Mouse (Mus musculus) brain, embryonic 14.5 days (tissue): ENCODE results near the gene Wfdc3. TPM values are rescaled to one million over a fixed set of nuclear protein-coding genes. Genes with fewer than 3 reads are reported as not detected.
A peak's percentile ranks its signal among the peaks of the same experiment; 100 is the strongest.
"Not testable (repeated sequence)": the region's sequence is repeated elsewhere in the genome, so short reads cannot be mapped to it uniquely, and the experiment has no call there.

ENCODE experiments used
- DNase-seq: peaks from one replicate; pipeline ENCODE4 v3.0.0-alpha.2; 2011; ENCODE audit warnings: low read depth
- CTCF ChIP-seq: fragments of 200-500 bp; IDR thresholded peaks from 2 replicates; pipeline ENCODE4 v1.5.1; 2012; ENCODE audit warnings: inconsistent platforms, mild to moderate bottlenecking, moderate library complexity, borderline replicate concordance; ENCODE audit not compliant: insufficient read depth, insufficient read length; ENCODE audit errors: extremely low read depth
- POLR2A ChIP-seq: fragments of 200-500 bp; IDR thresholded peaks from 2 replicates; pipeline ENCODE4 v1.6.1; 2012; ENCODE audit warnings: mild to moderate bottlenecking, inconsistent platforms, borderline replicate concordance; ENCODE audit not compliant: poor library complexity, insufficient read depth, insufficient read length, severe bottlenecking; ENCODE audit errors: extremely low read depth
- polyA plus RNA-seq: library from polyadenylated mRNA; depleted of rRNA; stranded (reverse); fragments of >200 nt; gene quantifications from 2 replicates; pipeline ENCODE4 v1.2.3, GENCODE M21; 2012; rRNA removed

Wfdc3 gene
- polyA plus RNA-seq, 1 experiment: 0.94 TPM

DNA sequence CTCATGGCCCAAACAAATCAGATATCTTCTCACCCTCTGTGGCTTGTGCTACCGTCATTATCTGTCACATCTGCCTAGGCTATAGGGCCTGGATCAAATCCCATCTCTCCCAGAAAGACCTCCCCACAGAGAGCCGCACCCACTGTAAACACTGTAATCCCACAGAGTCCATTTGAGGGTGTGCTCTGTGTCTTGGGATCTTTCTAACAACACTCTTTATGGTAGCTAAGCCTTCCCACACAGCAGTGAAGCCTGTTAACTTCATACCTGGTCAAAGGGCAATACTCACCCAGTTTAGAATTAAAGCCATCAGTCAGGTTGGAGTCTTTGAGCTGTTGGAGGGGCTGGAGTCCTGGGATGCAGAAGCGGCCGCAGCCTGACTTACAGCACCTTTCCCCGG, 14.0 kb downstream of the Wfdc3 start:
- DNase-seq: no peak
- TF ChIP-seq POLR2A: no peak
- TF ChIP-seq CTCF: no peak

DNA sequence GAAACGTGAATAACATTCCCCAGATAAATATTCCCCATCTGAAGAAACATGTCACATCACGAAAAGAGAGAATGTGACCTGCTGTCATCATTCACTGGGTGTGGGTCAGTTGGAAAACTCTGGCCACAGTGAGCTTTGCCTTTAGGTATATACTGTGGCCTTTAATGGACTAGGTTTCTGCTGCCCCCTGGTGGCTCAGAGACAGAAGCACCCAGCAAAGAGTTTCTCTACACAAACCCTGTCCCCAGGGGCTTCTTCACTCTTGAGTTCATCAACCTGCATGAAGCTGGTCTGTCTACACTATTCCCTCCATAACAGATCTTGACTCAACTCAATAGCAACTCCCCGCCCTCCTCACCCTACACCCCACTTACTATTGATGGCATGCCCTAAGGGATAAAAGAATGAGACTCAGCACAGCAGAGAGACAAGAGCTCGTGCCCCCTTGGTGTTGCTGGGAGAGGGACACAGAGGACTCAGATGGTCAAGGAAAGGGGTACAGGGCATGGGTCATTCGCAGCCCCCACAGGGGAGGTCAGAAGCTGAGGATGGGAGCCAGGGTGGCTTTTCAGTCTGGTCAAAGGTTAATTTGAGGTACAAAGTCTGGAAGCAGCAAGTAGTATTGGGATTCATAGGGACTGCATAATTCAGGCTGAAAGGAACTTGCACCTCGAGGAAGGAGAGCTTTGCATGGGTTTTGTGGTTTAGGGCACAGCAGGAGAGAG, 19.7 kb downstream of the Wfdc3 start:
- TF ChIP-seq CTCF (peak; percentile 80), POLR2A (no peak)
- DNase-seq: peak; percentile 75

DNA sequence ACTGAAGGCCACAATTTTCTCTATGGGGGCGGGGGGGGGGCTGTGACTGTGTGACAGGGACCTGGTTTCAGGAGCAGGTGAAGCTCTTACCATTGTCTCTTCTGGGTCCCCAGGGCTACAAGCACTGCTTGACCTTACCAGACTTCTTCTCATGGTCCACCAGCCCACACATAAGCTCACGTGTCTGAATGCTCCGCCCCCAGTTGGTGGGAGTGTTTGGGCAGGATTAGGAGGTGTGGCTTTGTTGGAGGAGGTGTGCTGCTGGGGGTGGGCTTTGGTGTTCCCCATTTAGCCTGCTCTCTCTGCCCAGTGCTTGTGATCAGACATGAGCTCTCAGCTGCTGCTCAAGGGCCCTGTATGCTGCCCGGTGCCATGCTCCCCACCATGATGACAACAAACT, 22.5 kb downstream of the Wfdc3 start:
- DNase-seq: no peak
- TF ChIP-seq CTCF (no peak), POLR2A (no peak)

DNA sequence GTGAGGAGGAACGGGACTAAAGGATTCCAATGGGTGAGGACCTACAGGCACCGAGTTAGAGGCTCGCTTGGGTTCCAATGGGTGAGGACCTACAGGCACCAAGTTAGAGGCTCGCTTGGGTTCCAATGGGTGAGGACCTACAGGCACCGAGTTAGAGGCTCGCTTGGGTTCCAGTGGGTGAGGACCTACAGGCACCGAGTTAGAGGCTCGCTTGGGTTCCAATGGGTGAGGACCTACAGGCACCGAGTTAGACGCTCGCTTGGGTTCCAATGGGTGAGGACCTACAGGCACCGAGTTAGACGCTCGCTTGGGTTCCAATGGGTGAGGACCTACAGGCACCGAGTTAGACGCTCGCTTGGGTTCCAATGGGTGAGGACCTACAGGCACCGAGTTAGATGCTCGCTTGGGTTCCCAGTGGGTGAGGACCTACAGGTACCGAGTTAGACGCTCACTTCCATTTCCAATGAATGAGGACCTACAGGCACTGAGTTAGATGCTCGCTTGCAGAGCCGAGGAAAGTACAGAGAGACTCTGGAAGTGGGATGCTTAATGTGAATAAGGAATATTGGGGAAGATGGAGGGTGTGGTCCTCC, 29.4 kb downstream of the Wfdc3 start:
- DNase-seq: not testable (repeated sequence)

DNA sequence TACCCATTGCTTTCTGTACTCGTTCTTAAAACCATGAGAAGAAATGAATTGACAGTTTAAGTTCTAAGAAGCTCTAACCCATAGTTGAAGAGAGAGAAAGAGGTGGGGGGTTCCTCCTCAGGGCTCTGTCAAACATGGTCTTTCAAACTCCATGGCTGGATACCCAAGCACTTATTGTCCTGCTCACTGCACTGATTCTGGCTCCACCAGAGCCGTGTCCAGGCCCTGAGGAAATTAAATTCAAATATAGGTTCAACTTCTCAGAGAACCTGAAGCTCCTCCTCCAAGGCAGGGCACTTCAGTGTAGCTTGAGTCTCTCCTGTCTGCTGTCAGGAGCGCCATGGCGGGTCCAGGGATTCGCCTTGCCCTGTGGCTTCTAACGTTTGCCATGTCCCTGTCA, 30.7 kb downstream of the Wfdc3 start, which contains the start of gene Spint5:
Gene Spint5, plus strand, starts transcription at position 301 of the 400 bp plus-strand sequence.
- no peak for TF ChIP-seq CTCF
- no peak for TF ChIP-seq POLR2A

DNA sequence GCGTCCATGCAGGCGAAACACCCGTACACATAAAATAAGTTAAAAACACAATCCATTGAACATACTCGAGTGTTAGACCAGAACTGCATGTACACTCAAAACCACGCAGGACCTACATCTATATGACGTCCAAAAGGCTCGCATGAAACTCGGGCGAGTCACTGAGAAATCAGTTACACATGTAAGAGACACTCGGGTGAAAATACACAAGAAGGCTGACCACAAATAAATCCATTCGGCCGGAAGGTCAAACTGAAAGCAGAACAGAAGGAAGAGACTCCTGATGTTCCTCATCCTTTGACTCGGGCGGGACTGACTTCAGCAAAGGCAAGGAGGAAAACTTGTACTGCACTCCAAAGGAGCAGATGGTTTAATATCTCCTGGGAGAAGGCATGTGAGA, 39.7 kb downstream of the Wfdc3 start:
- DNase-seq: no peak
- no peak for TF ChIP-seq POLR2A
- no peak for TF ChIP-seq CTCF

More for the DNA sequence above, 30.7 kb downstream of the Wfdc3 start, which contains the start of gene Spint5:
- DNase-seq: no peak

DNA sequence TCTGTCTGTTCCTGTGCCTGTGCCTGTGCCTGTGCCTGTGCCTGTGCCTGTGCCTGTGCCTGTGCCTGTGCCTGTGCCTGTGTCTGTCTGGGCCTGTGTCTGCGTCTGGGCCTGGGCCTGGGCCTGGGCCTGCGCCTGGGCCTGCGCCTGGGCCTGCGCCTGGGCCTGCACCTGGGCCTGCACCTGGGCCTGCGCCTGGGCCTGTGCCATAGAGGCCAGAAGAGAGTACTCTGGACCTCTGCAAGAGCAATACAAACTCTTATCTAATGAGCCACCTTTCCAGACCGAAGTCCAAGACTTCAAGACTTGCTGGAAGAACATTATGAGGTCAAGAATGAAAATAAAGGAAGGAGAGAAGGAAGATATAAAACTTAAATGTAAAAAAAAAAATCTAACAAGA, 40.4 kb downstream of the Wfdc3 start:
- no peak for TF ChIP-seq POLR2A
- no peak for TF ChIP-seq CTCF

DNA sequence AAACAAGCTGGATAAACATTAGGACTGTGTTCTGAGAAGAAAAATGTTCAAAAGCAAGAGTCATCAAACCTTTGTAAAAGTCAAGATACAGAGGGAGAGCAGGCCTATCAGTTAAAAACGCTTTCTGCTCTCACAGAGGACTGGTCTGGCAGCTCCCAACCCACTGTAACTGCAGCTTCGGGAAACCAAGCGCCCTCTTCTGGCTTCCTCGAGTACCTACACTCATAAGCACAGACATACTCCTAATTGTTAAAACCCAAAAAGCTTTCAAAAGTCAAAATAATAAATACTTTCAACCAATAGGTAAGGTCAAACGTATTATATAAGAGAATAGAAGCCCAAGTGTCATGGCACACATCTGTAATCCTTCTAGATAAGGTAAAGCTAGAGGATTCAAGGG, 41.5 kb downstream of the Wfdc3 start:
- no peak for DNase-seq
- TF ChIP-seq POLR2A: no peak

More for the DNA sequence above, 40.4 kb downstream of the Wfdc3 start:
- no peak for DNase-seq

DNA sequence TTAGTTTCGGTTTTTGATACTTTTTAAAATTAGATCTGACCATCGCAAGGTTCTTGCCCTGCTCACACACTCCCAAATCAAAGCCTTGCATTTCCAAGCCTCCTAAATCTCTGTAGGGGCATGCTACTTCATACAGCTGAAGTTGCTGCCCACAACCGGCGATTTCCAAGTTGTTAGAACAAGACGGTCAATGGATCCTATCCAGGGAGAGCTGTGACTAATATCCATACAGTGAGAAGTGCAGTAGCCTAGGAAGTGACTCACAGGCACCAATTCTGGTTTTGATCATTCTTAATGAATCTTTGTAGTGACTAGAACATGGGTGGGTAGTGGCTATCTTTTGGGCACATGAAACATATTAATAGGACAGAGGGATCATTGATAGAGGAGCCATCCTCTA, 44.0 kb downstream of the Wfdc3 start:
- no peak for DNase-seq
- no peak for TF ChIP-seq POLR2A
- TF ChIP-seq CTCF: no peak

DNA sequence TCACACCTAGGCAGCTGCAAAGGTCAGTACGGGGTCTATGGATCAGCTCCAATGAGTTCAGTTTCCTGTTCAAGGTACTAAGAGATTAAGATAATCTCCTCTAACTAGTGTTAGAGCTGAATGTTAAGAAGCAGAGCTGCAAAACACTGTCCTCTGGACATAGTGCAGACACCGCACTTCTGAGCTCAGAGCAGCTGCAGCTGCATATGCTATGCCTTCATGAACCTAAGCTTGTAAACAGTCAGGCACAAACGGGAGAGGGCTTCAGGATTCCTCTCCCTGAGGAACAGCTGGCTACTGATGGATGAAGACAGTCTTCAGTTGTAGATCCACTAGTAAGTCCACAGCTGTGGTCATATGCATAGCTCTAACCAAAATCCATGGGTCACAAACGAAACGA, 44.8 kb downstream of the Wfdc3 start:
- DNase-seq: no peak
- TF ChIP-seq POLR2A (no peak), CTCF (no peak)

DNA sequence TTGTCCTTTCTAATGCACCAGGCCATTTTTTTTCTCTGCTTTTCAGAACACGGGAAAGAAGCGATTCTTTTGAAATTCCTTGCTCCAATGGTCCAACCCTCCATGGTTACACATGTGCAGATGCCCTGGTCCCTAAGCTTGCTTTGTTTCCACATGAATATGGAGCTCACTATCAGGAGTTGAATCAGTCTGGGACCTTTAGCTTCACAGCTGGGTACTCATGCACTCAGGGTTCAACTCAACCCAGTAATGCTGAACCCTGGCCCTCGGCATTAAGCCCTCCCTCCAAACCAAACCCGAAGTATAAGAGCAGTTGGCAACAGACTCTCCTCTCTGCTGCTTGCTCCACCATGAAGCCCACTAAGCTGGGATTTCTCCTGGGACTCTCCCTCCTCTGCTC, 47.5 kb downstream of the Wfdc3 start, which contains the start of gene Spint4:
Gene Spint4, plus strand, starts transcription at position 301 of the 400 bp plus-strand sequence.
- TF ChIP-seq CTCF: no peak
- TF ChIP-seq POLR2A: no peak
- no peak for DNase-seq

DNA sequence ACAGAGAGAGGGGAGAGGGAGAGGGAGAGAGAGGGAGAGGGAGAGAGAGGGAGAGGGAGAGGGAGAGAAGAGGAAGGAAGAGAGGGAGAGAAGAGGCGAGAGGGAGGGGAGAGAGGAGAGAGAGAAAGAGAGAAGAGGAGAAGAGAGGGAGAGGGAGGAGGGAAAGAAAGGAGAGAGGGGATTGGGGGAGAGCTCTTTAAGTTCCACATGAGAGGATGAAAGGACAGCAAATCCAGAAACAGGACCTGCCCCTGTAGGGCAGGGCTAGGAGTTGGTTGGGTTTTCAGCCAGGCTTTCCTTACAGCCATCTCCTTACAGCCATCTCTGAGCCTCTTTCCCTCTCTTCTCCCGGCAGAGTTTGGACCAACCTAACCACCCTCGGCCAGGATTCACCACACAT, 60.9 kb downstream of the Wfdc3 start, which contains the start of gene Wfdc13:
Gene Wfdc13, plus strand, starts transcription at position 301 of the 400 bp plus-strand sequence.
- TF ChIP-seq POLR2A (no peak), CTCF (no peak)

More for the DNA sequence above, 60.9 kb downstream of the Wfdc3 start, which contains the start of gene Wfdc13:
- DNase-seq: no peak

Other genes starting within 250 kb of the Wfdc3 start
- 109 and 155 TPM in 2 replicates for gene Pigt, start 248.4 kb downstream of the Wfdc3 start, polyA plus RNA-seq
- 3.9 and 5.3 TPM in 2 replicates for gene Wfdc2, start 183.5 kb downstream of the Wfdc3 start, polyA plus RNA-seq
- gene Spint3, start 172.5 kb downstream of the Wfdc3 start, polyA plus RNA-seq: not detected in 2 replicates
- not detected in 2 replicates for gene Wfdc6a, start 160.5 kb downstream of the Wfdc3 start, polyA plus RNA-seq
- not detected in 2 replicates for gene Eppin, start 152.3 kb downstream of the Wfdc3 start, polyA plus RNA-seq
- gene Wfdc6b, start 132.4 kb downstream of the Wfdc3 start, polyA plus RNA-seq: not detected in 2 replicates
- gene Wfdc8, start 132.3 kb downstream of the Wfdc3 start, polyA plus RNA-seq: not detected in 2 replicates
- not detected in 2 replicates for gene Wfdc16, start 107.1 kb downstream of the Wfdc3 start, polyA plus RNA-seq
- gene Wfdc10, start 89.9 kb downstream of the Wfdc3 start, polyA plus RNA-seq: not detected in 2 replicates
- not detected in 2 replicates for gene Wfdc9, start 89.3 kb downstream of the Wfdc3 start, polyA plus RNA-seq
- not detected in 2 replicates for gene Wfdc11, start 71.8 kb downstream of the Wfdc3 start, polyA plus RNA-seq
- not detected in 2 replicates for gene Wfdc13, start 60.8 kb downstream of the Wfdc3 start, polyA plus RNA-seq
- gene Spint4, start 47.4 kb downstream of the Wfdc3 start, polyA plus RNA-seq: not detected in 2 replicates
- not detected in 2 replicates for gene Spint5, start 30.6 kb downstream of the Wfdc3 start, polyA plus RNA-seq
- 46.0 and 50.2 TPM in 2 replicates for gene Dnttip1, start 52 bp upstream of the Wfdc3 start, polyA plus RNA-seq
- 94.0 and 201 TPM in 2 replicates for gene Ube2c, start 24.0 kb upstream of the Wfdc3 start, polyA plus RNA-seq
- 1.7 TPM in 2 replicates for gene Tnnc2, start 34.0 kb upstream of the Wfdc3 start, polyA plus RNA-seq
- gene Snx21, start 39.9 kb upstream of the Wfdc3 start, polyA plus RNA-seq: 25.9 and 27.0 TPM in 2 replicates
- 29.7 and 41.1 TPM in 2 replicates for gene Acot8, start 59.0 kb upstream of the Wfdc3 start, polyA plus RNA-seq
- gene Zswim3, start 59.2 kb upstream of the Wfdc3 start, polyA plus RNA-seq: 8.5 and 10.1 TPM in 2 replicates
- 12.1 and 17.6 TPM in 2 replicates for gene Zswim1, start 76.8 kb upstream of the Wfdc3 start, polyA plus RNA-seq
- not detected in 2 replicates for gene Spata25, start 82.6 kb upstream of the Wfdc3 start, polyA plus RNA-seq
- 125 and 165 TPM in 2 replicates for gene Ctsa, start 86.9 kb upstream of the Wfdc3 start, polyA plus RNA-seq
- gene Neurl2, start 87.5 kb upstream of the Wfdc3 start, polyA plus RNA-seq: 5.1 and 7.0 TPM in 2 replicates
- 62.2 and 109 TPM in 2 replicates for gene Pltp, start 111.8 kb upstream of the Wfdc3 start, polyA plus RNA-seq
- 55.5 and 60.1 TPM in 2 replicates for gene Pcif1, start 133.4 kb upstream of the Wfdc3 start, polyA plus RNA-seq
- gene Zfp335, start 165.8 kb upstream of the Wfdc3 start, polyA plus RNA-seq: 43.2 and 47.0 TPM in 2 replicates
- 19.5 and 32.8 TPM in 2 replicates for gene Mmp9, start 194.8 kb upstream of the Wfdc3 start, polyA plus RNA-seq
- gene Slc12a5, start 214.9 kb upstream of the Wfdc3 start, polyA plus RNA-seq: 80.5 and 110 TPM in 2 replicates